Mouse (Mus musculus) adrenal gland, adult 10 weeks (tissue): ENCODE results near the gene Me1. TPM values are rescaled to one million over a fixed set of nuclear protein-coding genes. Genes with fewer than 3 reads are reported as not detected.

Experiments
- polyA plus RNA-seq: library from polyadenylated mRNA; stranded (reverse); fragments of 350-450 nt; fragmentation: Illumina TruSeq; extraction: RNeasy Lipid Tissue Mini Kit (QIAGEN cat#74804); gene quantifications from one replicate; pipeline ENCODE4 v1.2.3, GENCODE M21; 2014; ENCODE audit warnings: low read depth, low replicate concordance

Gene Me1
- 3,622 TPM for polyA plus RNA-seq

GRCm38 (mm10) chr9:86695818-86696261 lies at the start of gene Me1:
Gene Me1, minus strand, starts transcription at chr9:86695953.

GRCm38 (mm10) chr9:86742959-86743911 lies 47.5 kb upstream of the Me1 start, which contains the start of gene Prss35:
Gene Prss35, plus strand, starts transcription at chr9:86743649.

GRCm38 (mm10) chr9:86571540-86572135 lies 124.1 kb downstream of the Me1 start, which contains the start of the genes Pgm3 and Rwdd2a:
Gene Pgm3, minus strand, starts transcription at chr9:86571842.
Gene Rwdd2a, plus strand, starts transcription at chr9:86571991.

Other genes starting within 250 kb of the Me1 start
- gene Ube2cbp, start 231.0 kb downstream of the Me1 start, polyA plus RNA-seq: 2.3 TPM
- 24.6 TPM for gene Dop1a, start 228.8 kb downstream of the Me1 start, polyA plus RNA-seq
- gene Pgm3, start 124.1 kb downstream of the Me1 start, polyA plus RNA-seq: 37.7 TPM
- gene Rwdd2a, start 124.0 kb downstream of the Me1 start, polyA plus RNA-seq: 12.0 TPM
- gene Prss35, start 47.7 kb upstream of the Me1 start, polyA plus RNA-seq: 575 TPM
- 78.4 TPM for gene Snap91, start 184.7 kb upstream of the Me1 start, polyA plus RNA-seq